Mouse (Mus musculus) intestine, embryonic 14.5 days (tissue): Measurements from ENCODE around the gene Palld. TPM values are rescaled to one million over a fixed set of nuclear protein-coding genes. Genes with fewer than 3 reads are reported as not detected.

Experiments used
- ATAC-seq: fragments of 200-750 bp; cut with Nextera tagmentation; replicated peaks from 2 replicates; pipeline ENCODE4 v1.8.0; 2017; ENCODE audit warnings: low read depth, moderate number of reproducible peaks, moderate TSS enrichment, moderate library complexity; ENCODE audit not compliant: low FRiP score, low TSS enrichment
- DNase-seq: peaks from one replicate; pipeline ENCODE4 v3.0.0-alpha.2; 2018; ENCODE audit warnings: low spot score
- H3K27ac ChIP-seq: fragments of 300-500 bp; sonication (generic); 2 replicates; pipeline ENCODE4 v1.5.1; 2014; ENCODE audit warnings: low read depth, mild to moderate bottlenecking, control low read depth
- H3K27me3 ChIP-seq: fragments of 300-500 bp; sonication (generic); replicated peaks from 2 replicates; pipeline ENCODE4 v1.6.1; 2014; ENCODE audit warnings: low read length, control low read depth; ENCODE audit not compliant: control insufficient read depth, insufficient read depth
- H3K36me3 ChIP-seq: fragments of 300-500 bp; sonication (generic); 2 replicates; pipeline ENCODE4 v1.6.1; 2014; ENCODE audit warnings: low read length, control low read depth; ENCODE audit not compliant: control insufficient read depth, insufficient read depth
- H3K4me1 ChIP-seq: fragments of 300-500 bp; sonication (generic); replicated peaks from 2 replicates; pipeline ENCODE4 v1.6.1; 2014; ENCODE audit warnings: low read length, control low read depth, mixed read lengths; ENCODE audit not compliant: control insufficient read depth, insufficient read depth
- H3K4me2 ChIP-seq: fragments of 300-500 bp; sonication (generic); 2 replicates; pipeline ENCODE4 v1.6.1; 2014; ENCODE audit warnings: low read length
- H3K4me3 ChIP-seq: fragments of 300-500 bp; sonication (generic); 2 replicates; pipeline ENCODE4 v1.5.1; 2014; ENCODE audit warnings: low read depth, low read length, control low read depth, mixed read lengths
- H3K9ac ChIP-seq: fragments of 300-500 bp; sonication (generic); 2 replicates; pipeline ENCODE4 v1.6.1; 2014; ENCODE audit warnings: mild to moderate bottlenecking, low read length
- H3K9me3 ChIP-seq: fragments of 300-500 bp; sonication (generic); 2 replicates; pipeline ENCODE4 v1.6.1; 2016; ENCODE audit warnings: low read length, control low read depth; ENCODE audit not compliant: control insufficient read depth
- WGBS: fragments of 180-500 bp; shearing (Covaris S2); extraction: QIAGEN DNeasy Blood & Tissue Kit; methylation state at CpG from one replicate; pipeline ENCODE4 v1.1.7; 2014; 5-methylcytosine and 5-hydroxymethylcytosine counted together
- polyA plus RNA-seq: library from polyadenylated mRNA; unstranded; fragments of >200 nt; fragmentation: Nextera tagmentation; extraction: Ambion mirVana; gene quantifications from 2 replicates; pipeline ENCODE4 v1.2.1, GENCODE M21; 2014

The Palld gene
- polyA plus RNA-seq, 1 experiment from 2014 or later: 66.4 TPM

GRCm38 (mm10) chr8:61917287-61917686 is 14.8 kb upstream of the Palld start:
- Histone ChIP-seq H3K27me3 (no peaks in the 10 kb centered on the region), H3K4me3 (no peak overlapping the region), H3K27ac (no peak overlapping the region), H3K9me3 (no peaks in the 10 kb centered on the region), H3K4me2 (no peak overlapping the region), H3K9ac (no peak overlapping the region), H3K36me3 (no peaks in the 10 kb centered on the region), H3K4me1 (no peaks in the 10 kb centered on the region)
- no peak for DNase-seq
- ATAC-seq: no peak
- WGBS: 73% methylated on average over 4 of the region's 4 CpGs

- no peaks in the 10 kb centered on the region for H3K27me3 ChIP-seq
- no peak for ATAC-seq
These were observed 11.5 kb upstream of the Palld start for GRCm38 (mm10) chr8:61913957-61914356.

GRCm38 (mm10) chr8:61912817-61913216 is 10.3 kb upstream of the Palld start:
- 92% methylated on average over 5 of the region's 5 CpGs for WGBS
- H3K27me3 ChIP-seq: no peaks in the 10 kb centered on the region
- H3K4me3 ChIP-seq: no peak overlapping the region
- H3K4me2 ChIP-seq: no peak overlapping the region
- DNase-seq: no peak
- peaks cover 6% of the 10 kb centered on the region; the same call in 1 of the 2 replicates for H3K4me1 ChIP-seq
- H3K9ac ChIP-seq: no peak overlapping the region
- no peak overlapping the region for H3K27ac ChIP-seq
- no peaks in the 10 kb centered on the region for H3K36me3 ChIP-seq
- H3K9me3 ChIP-seq: no peaks in the 10 kb centered on the region
- ATAC-seq: no peak

More at GRCm38 (mm10) chr8:61913957-61914356, 11.5 kb upstream of the Palld start:
- Histone ChIP-seq H3K36me3 (no peaks in the 10 kb centered on the region), H3K4me3 (no peak overlapping the region), H3K4me1 (0 out of 2 replicates have a peak, but pooled peaks cover 3% of the 10 kb centered on the region), H3K4me2 (no peak overlapping the region), H3K9ac (no peak overlapping the region), H3K9me3 (no peaks in the 10 kb centered on the region), H3K27ac (no peak overlapping the region)
- no peak for DNase-seq
- WGBS: 63% methylated on average over 9 of the region's 9 CpGs

GRCm38 (mm10) chr8:61909313-61909712 is 6.8 kb upstream of the Palld start:
- WGBS: 81% methylated on average over 3 of the region's 3 CpGs
- Histone ChIP-seq H3K4me3 (no peak overlapping the region), H3K9me3 (no peaks in the 10 kb centered on the region), H3K27ac (no peak overlapping the region), H3K9ac (no peak overlapping the region), H3K36me3 (no peaks in the 10 kb centered on the region), H3K4me1 (peaks cover 6% of the 10 kb centered on the region; the same call in 1 of the 2 replicates), H3K27me3 (no peaks in the 10 kb centered on the region), H3K4me2 (no peak overlapping the region)
- no peak for ATAC-seq
- no peak for DNase-seq

GRCm38 (mm10) chr8:61908303-61909215 is 6.1 kb upstream of the Palld start:
- H3K4me1 ChIP-seq: peaks cover 6% of the 10 kb centered on the region; the same call in 1 of the 2 replicates
- H3K9ac ChIP-seq: no peak overlapping the region
- DNase-seq (no peak), ATAC-seq (0 out of 2 replicates have a peak, but pooled peaks have one; percentile 15)
- WGBS: 50% methylated on average over 13 of the region's 13 CpGs
- H3K27me3 ChIP-seq: no peaks in the 10 kb centered on the region
- H3K36me3 ChIP-seq: no peaks in the 10 kb centered on the region
- 0 out of 2 replicates have a peak overlapping the region, but pooled peaks have one; percentile 24 for H3K4me2 ChIP-seq
- no peak overlapping the region for H3K27ac ChIP-seq
- no peak overlapping the region for H3K4me3 ChIP-seq
- no peaks in the 10 kb centered on the region for H3K9me3 ChIP-seq

- Histone ChIP-seq H3K4me1 (no peaks in the 10 kb centered on the region), H3K27me3 (no peaks in the 10 kb centered on the region), H3K9me3 (no peaks in the 10 kb centered on the region), H3K27ac (no peak overlapping the region), H3K4me2 (no peak overlapping the region), H3K9ac (no peak overlapping the region), H3K36me3 (no peaks in the 10 kb centered on the region), H3K4me3 (no peak overlapping the region)
- WGBS: 78% methylated on average over 6 of the region's 6 CpGs
- DNase-seq (no peak), ATAC-seq (no peak)
These were observed 1.3 kb downstream of the Palld start for GRCm38 (mm10) chr8:61901028-61901717.

- H3K9me3 ChIP-seq: no peaks in the 10 kb centered on the region
- no peak overlapping the region for H3K27ac ChIP-seq
- no peak overlapping the region for H3K4me3 ChIP-seq
- ATAC-seq (no peak), DNase-seq (no peak)
- H3K4me1 ChIP-seq: no peaks in the 10 kb centered on the region
- no peaks in the 10 kb centered on the region for H3K36me3 ChIP-seq
- H3K27me3 ChIP-seq: no peaks in the 10 kb centered on the region
- WGBS: 43% methylated on average over 1 of the region's 1 CpGs
- no peak overlapping the region for H3K9ac ChIP-seq
- H3K4me2 ChIP-seq: no peak overlapping the region
These were observed 5.1 kb downstream of the Palld start for GRCm38 (mm10) chr8:61897402-61897801.

- Histone ChIP-seq H3K9me3 (no peaks in the 10 kb centered on the region), H3K4me2 (no peak overlapping the region), H3K27me3 (no peaks in the 10 kb centered on the region), H3K4me3 (no peak overlapping the region), H3K4me1 (no peaks in the 10 kb centered on the region), H3K36me3 (no peaks in the 10 kb centered on the region), H3K9ac (no peak overlapping the region), H3K27ac (no peak overlapping the region)
- WGBS: 85% methylated on average over 1 of the region's 1 CpGs
- DNase-seq (no peak), ATAC-seq (no peak)
These were observed 5.7 kb downstream of the Palld start for GRCm38 (mm10) chr8:61896742-61897141.
